Mouse (Mus musculus) midbrain, embryonic 14.5 days (tissue): ENCODE data around the gene Hmga2. TPM values are rescaled to one million over a fixed set of nuclear protein-coding genes. Genes with fewer than 3 reads are reported as not detected.
"Not testable (repeated sequence)": the region's sequence is repeated elsewhere in the genome, so short reads cannot be mapped to it uniquely, and the experiment has no call there.

Source experiments
- ATAC-seq: fragments of 200-750 bp; cut with Nextera tagmentation; 2 replicates; pipeline ENCODE4 v1.8.0; 2017; ENCODE audit warnings: moderate number of reproducible peaks, moderate library complexity; ENCODE audit not compliant: low FRiP score, low TSS enrichment
- DNase-seq: peaks from one replicate; pipeline ENCODE4 v3.0.0-alpha.2; 2015
- H3K27ac ChIP-seq: fragments of 300-500 bp; sonication (generic); replicated peaks from 2 replicates; pipeline ENCODE4 v1.5.1; 2014; ENCODE audit warnings: mild to moderate bottlenecking, low read depth, low read length, moderate library complexity
- H3K27me3 ChIP-seq: fragments of 300-500 bp; sonication (generic); 2 replicates; pipeline ENCODE4 v1.6.1; 2014; ENCODE audit warnings: low read length, control low read depth, mixed read lengths; ENCODE audit not compliant: control insufficient read depth, insufficient read depth
- H3K36me3 ChIP-seq: fragments of 300-500 bp; sonication (generic); 2 replicates; pipeline ENCODE4 v1.6.1; 2014; ENCODE audit warnings: low read length, control low read depth; ENCODE audit not compliant: control insufficient read depth, insufficient read depth
- H3K4me1 ChIP-seq: fragments of 300-500 bp; sonication (generic); 2 replicates; pipeline ENCODE4 v1.6.1; 2014; ENCODE audit warnings: mild to moderate bottlenecking, antibody characterized with exemption, low read length, control low read depth; ENCODE audit not compliant: control insufficient read depth, insufficient read depth
- H3K4me2 ChIP-seq: fragments of 300-500 bp; sonication (generic); 2 replicates; pipeline ENCODE4 v1.6.1; 2014; ENCODE audit warnings: mild to moderate bottlenecking, low read length, moderate library complexity
- H3K4me3 ChIP-seq: fragments of 300-500 bp; sonication (generic); replicated peaks from 2 replicates; pipeline ENCODE4 v1.5.1; 2014; ENCODE audit warnings: low read depth, low read length
- H3K9ac ChIP-seq: fragments of 300-500 bp; sonication (generic); replicated peaks from 2 replicates; pipeline ENCODE4 v1.6.1; 2014; ENCODE audit warnings: mild to moderate bottlenecking, low read length, moderate library complexity
- H3K9me3 ChIP-seq: fragments of 300-500 bp; sonication (generic); 2 replicates; pipeline ENCODE4 v1.6.1; 2016; ENCODE audit warnings: low read length, control low read depth, mixed read lengths; ENCODE audit not compliant: control insufficient read depth
- WGBS: fragments of 180-500 bp; shearing (Covaris S2); extraction: QIAGEN DNeasy Blood & Tissue Kit; methylation state at CpG from one replicate; pipeline ENCODE4 v1.1.7; 2014; 5-methylcytosine and 5-hydroxymethylcytosine counted together
- polyA plus RNA-seq: library from polyadenylated mRNA; unstranded; fragments of >200 nt; fragmentation: Nextera tagmentation; extraction: Ambion mirVana; gene quantifications from 2 replicates; pipeline ENCODE4 v1.2.1, GENCODE M21; 2014

Gene Hmga2
- polyA plus RNA-seq, 1 experiment from 2014 or later = 2.6 TPM

DNA sequence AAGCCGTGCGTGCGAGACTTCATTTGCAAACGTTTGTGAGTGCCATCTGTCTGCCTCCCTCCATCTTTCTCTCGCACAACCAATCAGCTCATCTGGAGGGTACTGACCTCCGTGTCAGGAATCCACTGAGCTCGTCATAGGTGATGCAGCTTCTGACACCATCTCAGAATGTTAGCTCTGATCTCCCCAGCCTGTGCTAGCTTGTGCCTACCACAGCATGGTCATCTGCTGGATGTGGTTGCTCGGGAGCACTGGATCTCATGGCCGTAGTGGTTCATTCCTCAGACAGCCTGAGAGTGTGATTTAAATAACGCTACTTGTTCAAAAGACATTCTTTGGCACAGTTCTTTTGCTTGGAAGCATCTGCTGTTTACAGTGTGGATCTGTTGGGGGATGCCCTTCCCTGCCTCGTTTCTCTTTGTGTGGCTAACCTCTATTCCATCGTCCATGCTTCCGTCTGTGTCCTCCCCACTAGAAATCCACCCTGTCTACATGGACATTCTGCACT is 121.7 kb downstream of the Hmga2 start:
- H3K4me2 ChIP-seq = no peak overlapping the region
- ATAC-seq = no peak
- no peak for DNase-seq
- H3K9me3 ChIP-seq = no peaks in the 10 kb centered on the region
- no peaks in the 10 kb centered on the region for H3K27me3 ChIP-seq
- H3K4me3 ChIP-seq = no peak overlapping the region
- no peak overlapping the region for H3K9ac ChIP-seq
- no peaks in the 10 kb centered on the region for H3K36me3 ChIP-seq
- no peaks in the 10 kb centered on the region for H3K4me1 ChIP-seq
- H3K27ac ChIP-seq = no peak overlapping the region
- WGBS = 77% methylated on average over 13 of the region's 13 CpGs

DNA sequence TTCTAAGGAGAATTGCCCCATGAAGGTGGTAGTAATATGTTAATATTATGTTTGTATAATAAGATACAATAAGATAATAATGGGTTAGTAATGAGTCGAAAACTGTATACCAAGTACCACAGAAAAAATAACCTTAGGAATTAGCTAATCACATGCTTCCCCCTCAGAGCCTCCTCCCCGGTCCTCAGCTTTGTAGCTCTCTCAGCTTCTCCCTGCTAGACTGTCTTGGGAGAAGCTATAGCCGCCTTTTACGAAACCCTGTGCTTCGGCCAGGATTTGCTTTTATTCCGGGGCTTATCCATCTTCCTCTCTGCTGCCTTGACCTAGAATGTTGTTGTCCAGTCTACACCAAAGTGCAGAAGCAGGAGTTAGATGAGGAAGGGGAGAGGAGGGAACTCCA is 130.9 kb downstream of the Hmga2 start:
- H3K27ac ChIP-seq = no peak overlapping the region
- H3K36me3 ChIP-seq = no peaks in the 10 kb centered on the region
- no peak overlapping the region for H3K4me2 ChIP-seq
- H3K4me3 ChIP-seq = no peak overlapping the region
- DNase-seq (no peak), ATAC-seq (no peak)
- H3K4me1 ChIP-seq = no peaks in the 10 kb centered on the region
- 82% methylated on average over 6 of the region's 6 CpGs for WGBS
- no peak overlapping the region for H3K9ac ChIP-seq
- no peaks in the 10 kb centered on the region for H3K27me3 ChIP-seq
- H3K9me3 ChIP-seq = no peaks in the 10 kb centered on the region

DNA sequence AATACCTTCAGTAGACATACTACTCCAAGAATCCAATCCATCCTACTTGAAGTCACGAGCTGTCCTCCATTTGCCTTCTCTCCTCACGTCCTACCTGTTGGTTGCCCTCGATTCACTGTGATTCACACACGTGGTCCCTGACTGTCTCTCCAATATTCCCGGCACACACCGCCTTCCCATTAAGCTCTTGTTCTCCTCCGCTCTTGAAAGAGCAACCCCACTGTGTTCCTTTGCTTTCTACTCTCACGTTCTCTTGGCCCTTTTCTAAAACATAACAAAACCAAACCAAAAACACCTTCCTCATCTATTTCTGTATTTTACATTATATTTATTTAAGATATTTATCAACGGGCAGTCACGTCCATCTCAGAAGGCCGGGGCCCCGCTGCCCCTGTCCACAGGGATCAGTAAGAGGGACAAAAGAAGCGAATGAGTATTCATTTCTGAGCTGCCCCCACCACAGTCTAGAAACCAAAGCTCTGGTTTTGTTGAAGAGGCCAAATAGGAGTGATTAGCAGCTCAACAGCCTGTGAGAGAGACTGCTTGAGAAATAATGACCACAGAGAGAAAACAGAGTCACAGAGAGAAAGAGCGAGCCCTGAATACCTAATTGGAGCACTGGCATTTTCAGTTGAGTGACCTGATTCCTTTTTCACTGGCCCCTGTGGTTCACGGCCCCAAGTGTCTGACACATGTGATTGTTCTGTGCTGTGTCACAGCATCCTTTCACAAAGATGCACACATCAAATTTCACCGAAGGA is 131.5 kb downstream of the Hmga2 start:
- Histone ChIP-seq H3K4me1 (no peaks in the 10 kb centered on the region), H3K9me3 (no peaks in the 10 kb centered on the region), H3K4me2 (no peak overlapping the region), H3K9ac (no peak overlapping the region), H3K4me3 (no peak overlapping the region), H3K36me3 (no peaks in the 10 kb centered on the region), H3K27ac (no peak overlapping the region), H3K27me3 (no peaks in the 10 kb centered on the region)
- DNase-seq (no peak), ATAC-seq (no peak)
- 62% methylated on average over 16 of the region's 16 CpGs for WGBS

DNA sequence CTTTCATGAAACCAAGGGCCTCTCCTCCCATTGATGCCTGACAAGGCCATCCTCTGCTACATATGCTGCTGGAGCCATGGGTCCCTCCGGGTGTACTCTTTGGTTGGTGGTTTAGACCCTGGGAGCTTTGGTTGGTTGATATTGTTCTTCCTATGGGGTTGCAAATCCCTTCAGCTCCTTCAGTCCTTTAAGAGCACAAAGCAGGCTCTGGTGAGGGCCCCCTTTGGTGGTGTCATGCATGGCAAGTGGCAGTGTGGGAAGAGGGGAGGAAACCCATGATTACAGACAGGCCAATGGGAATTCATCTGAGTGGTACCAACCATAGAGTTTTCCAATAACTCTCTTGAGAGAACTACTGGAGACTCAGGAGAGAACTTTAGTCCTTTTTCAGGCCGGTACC is 136.4 kb downstream of the Hmga2 start:
- H3K4me2 ChIP-seq, H3K4me1 ChIP-seq, ATAC-seq, H3K27ac ChIP-seq, H3K9me3 ChIP-seq, H3K9ac ChIP-seq, H3K36me3 ChIP-seq, H3K27me3 ChIP-seq, H3K4me3 ChIP-seq, DNase-seq: not testable (repeated sequence)
- WGBS = 72% methylated on average over 2 of the region's 2 CpGs

DNA sequence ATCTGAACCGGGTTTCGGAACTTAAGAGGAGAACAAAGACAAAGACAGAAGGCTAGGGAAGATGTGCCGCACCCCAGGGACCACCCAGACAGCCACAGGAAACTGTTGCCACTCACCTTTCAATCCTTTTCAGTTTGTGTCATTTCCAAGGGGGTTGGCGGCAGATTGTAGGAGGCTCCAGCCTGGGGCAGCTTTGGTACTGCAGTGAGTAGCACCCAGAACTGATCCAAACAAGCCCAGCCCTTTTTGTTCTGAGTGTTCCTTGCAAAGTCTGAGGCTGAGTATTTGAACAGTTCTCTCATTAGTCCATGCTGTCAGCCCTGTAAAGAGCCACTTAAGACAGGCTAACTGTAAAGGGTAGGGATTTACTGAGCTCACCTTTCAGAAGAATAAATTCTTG is 136.9 kb downstream of the Hmga2 start:
- no peak overlapping the region for H3K4me3 ChIP-seq
- 58% methylated on average over 4 of the region's 4 CpGs for WGBS
- H3K27ac ChIP-seq = no peak overlapping the region
- no peak overlapping the region for H3K9ac ChIP-seq
- H3K27me3 ChIP-seq = no peaks in the 10 kb centered on the region
- no peak overlapping the region for H3K4me2 ChIP-seq
- H3K36me3 ChIP-seq = no peaks in the 10 kb centered on the region
- no peak for DNase-seq
- no peaks in the 10 kb centered on the region for H3K9me3 ChIP-seq
- ATAC-seq = no peak
- H3K4me1 ChIP-seq = no peaks in the 10 kb centered on the region

DNA sequence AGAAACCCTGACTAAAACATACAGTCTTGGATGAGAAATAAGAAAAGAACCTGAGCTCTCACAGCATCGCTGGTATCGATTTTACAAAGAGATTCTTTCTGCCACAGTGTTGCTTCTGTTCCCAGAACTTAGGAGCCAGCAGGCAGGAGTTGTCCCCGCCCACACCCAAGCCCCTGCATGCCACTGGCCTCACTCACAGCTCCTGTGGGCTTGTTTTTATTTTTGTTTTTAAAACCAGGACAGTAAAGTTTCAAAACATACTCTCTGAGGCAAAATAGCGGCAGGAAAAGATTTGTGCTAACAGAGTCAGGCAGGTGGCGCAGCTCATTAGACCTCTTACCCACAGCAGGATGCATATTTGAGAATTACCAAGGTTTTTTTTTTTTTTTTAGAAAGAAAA is 137.4 kb downstream of the Hmga2 start:
- ATAC-seq = no peak
- Histone ChIP-seq H3K9me3 (no peaks in the 10 kb centered on the region), H3K27me3 (no peaks in the 10 kb centered on the region), H3K4me3 (no peak overlapping the region), H3K4me2 (no peak overlapping the region), H3K9ac (no peak overlapping the region), H3K36me3 (no peaks in the 10 kb centered on the region), H3K27ac (no peak overlapping the region), H3K4me1 (no peaks in the 10 kb centered on the region)
- DNase-seq = no peak
- 63% methylated on average over 5 of the region's 5 CpGs for WGBS

DNA sequence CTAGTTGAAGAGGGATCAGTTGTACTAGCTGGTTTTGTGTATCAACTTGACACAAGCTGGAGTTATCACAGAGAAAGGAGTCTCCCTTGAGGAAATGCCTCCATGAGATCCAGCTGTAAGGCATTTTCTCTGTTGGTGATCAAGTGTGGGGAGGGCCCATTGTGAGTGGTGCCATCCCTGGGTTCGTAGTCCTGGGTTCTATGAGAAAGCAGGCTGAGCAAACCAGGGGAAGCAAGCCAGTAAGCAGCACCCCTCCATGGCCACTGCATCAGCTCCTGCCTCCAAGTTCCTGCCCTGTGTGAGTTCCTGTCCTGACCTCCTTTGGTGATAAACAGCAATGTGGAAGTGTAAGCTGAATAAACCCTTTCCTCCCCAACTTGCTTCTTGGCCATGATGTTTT is 137.8 kb downstream of the Hmga2 start:
- WGBS = 89% methylated on average over 1 of the region's 1 CpGs
- H3K27me3 ChIP-seq, H3K36me3 ChIP-seq, H3K9me3 ChIP-seq, H3K4me1 ChIP-seq, H3K9ac ChIP-seq, ATAC-seq, DNase-seq, H3K4me2 ChIP-seq, H3K4me3 ChIP-seq, H3K27ac ChIP-seq: not testable (repeated sequence)

DNA sequence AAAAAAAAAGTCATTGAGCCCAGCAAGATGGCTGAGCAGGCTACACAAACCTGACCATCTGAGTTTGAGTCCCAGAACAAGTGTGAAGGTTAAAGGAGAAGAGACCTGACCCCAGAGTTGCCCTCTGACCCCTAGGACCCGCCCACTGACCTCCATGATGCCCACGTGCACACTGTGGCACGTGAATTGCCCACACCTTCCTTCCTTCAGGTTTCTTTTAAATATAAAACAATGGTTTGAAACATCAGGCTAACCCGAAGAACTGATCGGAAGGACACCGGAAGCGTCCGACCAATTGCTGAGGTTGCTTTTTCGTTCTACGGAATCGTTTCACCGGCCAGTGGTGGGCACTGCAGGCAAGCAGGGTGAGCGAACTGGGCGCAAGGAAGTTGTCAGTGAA is 148.3 kb downstream of the Hmga2 start:
- no peak for DNase-seq
- WGBS = 93% methylated on average over 14 of the region's 14 CpGs
- no peaks in the 10 kb centered on the region for H3K9me3 ChIP-seq

DNA sequence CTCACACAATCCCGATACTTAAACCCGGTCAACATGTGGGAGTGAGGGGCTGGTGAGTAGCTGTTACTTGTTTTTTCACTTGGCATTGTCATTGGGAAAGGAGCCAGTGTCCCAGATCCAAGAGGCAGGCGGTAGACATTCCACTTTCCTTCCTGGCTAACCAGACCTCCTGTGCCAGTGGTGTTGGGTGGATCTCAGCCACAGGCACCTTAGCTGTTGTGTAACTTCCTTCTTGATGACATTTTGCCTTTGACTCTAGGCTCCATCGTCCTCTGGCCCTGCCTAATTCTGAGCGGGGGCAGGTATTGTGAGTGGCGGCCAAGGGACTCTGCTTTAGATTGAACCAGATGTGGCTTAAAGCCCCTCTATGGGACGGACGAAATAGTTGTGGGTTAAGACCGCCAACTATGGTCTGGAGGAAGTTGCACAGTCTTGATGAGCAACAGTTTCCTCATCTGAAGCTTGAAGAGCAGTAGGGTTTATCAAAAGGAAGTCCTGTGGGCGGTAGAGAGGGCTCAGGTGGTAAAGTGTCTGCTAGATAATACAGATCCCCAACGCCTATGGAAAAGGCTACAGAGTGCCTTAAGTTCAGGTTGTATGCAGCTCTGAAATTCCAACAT is 152.6 kb downstream of the Hmga2 start:
- H3K27ac ChIP-seq = no peak overlapping the region

More for the DNA sequence above, 148.3 kb downstream of the Hmga2 start:
- H3K9ac ChIP-seq = no peak overlapping the region
- H3K27ac ChIP-seq = no peak overlapping the region
- no peak overlapping the region for H3K4me3 ChIP-seq
- no peaks in the 10 kb centered on the region for H3K27me3 ChIP-seq
- no peak overlapping the region for H3K4me2 ChIP-seq
- no peak for ATAC-seq
- no peaks in the 10 kb centered on the region for H3K4me1 ChIP-seq
- H3K36me3 ChIP-seq = no peaks in the 10 kb centered on the region

More for the DNA sequence above, 152.6 kb downstream of the Hmga2 start:
- H3K4me1 ChIP-seq = no peaks in the 10 kb centered on the region
- no peaks in the 10 kb centered on the region for H3K36me3 ChIP-seq
- DNase-seq (no peak), ATAC-seq (no peak)
- 92% methylated on average over 11 of the region's 11 CpGs for WGBS
- H3K4me3 ChIP-seq = no peak overlapping the region
- H3K9me3 ChIP-seq = peaks cover 3% of the 10 kb centered on the region; the same call in 1 of the 2 replicates
- H3K4me2 ChIP-seq = no peak overlapping the region
- no peaks in the 10 kb centered on the region for H3K27me3 ChIP-seq
- no peak overlapping the region for H3K9ac ChIP-seq
